Mouse (Mus musculus) MN1 (cell line): ENCODE measurements around the gene Pdpk1.

ENCODE experiments used
- DNase-seq: peaks from one replicate; pipeline ENCODE4 v3.0.0-alpha.2; 2016; ENCODE audit warnings: low spot score

The Pdpk1 gene

DNA sequence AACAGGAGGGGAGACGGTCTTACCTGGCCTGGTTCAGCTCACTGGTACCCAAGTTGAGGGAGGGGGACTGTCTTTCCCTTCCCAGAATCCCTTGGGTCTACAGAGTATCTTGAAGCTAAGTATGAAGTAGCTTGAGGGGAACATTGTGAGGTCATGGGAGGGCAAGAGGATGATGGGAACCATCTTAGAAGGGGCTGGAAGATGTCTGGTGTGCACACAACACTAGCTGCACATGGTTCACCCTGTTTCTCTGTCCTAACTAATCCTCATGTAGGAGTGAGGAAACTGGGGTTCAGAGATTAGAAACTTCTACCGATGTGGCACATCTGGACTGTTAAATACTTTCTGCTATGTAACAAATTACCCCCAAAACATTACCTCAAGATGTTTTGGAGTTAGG lies at the start of gene Pdpk1:
Gene Pdpk1 (minus strand): TSS at position 101 of the 400 bp plus-strand sequence.
- no peak for DNase-seq

DNA sequence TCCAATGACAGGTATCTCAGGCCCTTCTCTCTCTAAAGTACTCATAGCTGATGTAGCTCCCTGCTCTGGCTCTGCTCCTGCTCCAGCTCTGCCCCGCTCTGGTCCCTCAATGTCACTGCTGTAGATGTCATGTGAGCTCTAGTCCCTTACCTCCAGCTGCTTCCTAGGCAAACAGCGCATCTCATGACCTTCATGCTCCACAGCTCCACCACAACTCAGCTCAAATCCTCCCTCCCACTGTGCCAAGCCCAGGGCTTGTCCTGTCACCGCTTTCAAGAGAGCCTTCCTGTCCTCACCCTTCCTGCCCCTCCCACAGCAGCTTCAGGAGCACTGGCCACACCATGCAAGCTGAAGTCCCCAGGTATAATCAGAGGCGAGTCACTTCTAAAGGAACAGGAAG lies 49.0 kb upstream of the Pdpk1 start:
- no peak for DNase-seq

GRCm38 (mm10) chr17:24199252-24199651 lies 48.5 kb upstream of the Pdpk1 start:
- DNase-seq: no peak

- DNase-seq: no peak
These were observed 46.5 kb upstream of the Pdpk1 start for GRCm38 (mm10) chr17:24197032-24197824.

GRCm38 (mm10) chr17:24195349-24195748 lies 44.6 kb upstream of the Pdpk1 start:
- no peak for DNase-seq

- DNase-seq: no peak
These were observed 43.0 kb upstream of the Pdpk1 start for GRCm38 (mm10) chr17:24193769-24194168.

GRCm38 (mm10) chr17:24193268-24193667 lies 42.5 kb upstream of the Pdpk1 start:
- DNase-seq: no peak

DNA sequence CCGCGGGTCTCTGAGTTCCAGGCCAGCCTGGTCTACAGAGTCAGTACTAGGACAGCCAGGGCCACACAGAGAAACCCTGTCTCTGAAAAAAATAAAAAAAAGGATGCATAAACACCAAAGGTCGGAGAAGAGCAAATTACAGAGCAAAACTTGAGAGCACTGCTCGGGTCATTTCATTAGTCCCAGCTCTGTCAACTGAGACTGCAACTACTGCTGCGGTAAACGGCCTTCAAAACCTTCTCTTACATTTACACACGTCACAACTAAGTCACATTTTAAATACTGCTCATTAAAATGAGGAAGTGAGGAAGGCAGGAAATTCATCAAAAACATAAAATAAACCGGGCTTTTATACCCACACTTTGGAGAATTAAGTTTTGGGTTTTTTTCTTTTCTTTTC lies 42.1 kb upstream of the Pdpk1 start:
- DNase-seq: no peak

DNA sequence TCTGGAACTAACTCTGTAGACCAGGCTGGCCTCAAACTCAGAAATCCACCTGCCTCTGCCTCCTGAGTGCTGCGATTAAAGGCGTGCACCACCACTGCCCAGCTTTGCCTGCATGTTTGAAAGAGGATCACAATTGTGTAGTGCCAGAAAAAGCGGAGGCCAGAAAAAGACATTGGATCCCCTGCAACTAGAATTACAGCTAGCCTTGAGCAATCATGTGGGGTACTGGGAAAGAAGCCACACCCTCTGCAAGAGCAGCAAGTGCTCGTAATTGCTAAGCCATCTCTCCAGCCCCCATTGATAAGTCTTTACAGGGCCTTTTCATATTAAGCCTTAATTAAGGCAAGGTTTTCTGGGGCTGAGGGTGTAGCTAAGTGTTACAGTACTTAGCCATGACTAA lies 40.8 kb upstream of the Pdpk1 start:
- no peak for DNase-seq

GRCm38 (mm10) chr17:24190934-24191333 lies 40.2 kb upstream of the Pdpk1 start:
- no peak for DNase-seq

GRCm38 (mm10) chr17:24174259-24174658 lies 23.5 kb upstream of the Pdpk1 start:
- no peak for DNase-seq

DNA sequence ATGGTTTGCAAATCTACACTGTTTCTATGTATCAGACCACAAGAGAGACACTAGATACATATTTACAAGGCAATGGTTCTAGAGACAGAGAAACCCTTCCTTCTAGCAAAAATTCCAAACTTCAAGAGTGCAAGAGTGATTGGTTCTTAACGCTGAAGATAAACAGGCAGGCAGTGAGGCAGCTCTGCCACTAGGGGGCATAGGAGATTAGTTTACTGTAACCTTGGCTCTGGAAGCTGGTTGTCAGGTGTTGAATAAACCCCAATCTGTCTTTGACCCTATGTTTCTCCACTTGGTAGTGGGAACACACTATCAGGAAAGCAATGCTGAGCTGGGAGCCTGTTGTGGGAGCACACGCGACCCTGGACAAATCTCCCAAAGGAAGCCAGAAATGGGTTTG lies 22.7 kb upstream of the Pdpk1 start:
- DNase-seq: peak; percentile 83

DNA sequence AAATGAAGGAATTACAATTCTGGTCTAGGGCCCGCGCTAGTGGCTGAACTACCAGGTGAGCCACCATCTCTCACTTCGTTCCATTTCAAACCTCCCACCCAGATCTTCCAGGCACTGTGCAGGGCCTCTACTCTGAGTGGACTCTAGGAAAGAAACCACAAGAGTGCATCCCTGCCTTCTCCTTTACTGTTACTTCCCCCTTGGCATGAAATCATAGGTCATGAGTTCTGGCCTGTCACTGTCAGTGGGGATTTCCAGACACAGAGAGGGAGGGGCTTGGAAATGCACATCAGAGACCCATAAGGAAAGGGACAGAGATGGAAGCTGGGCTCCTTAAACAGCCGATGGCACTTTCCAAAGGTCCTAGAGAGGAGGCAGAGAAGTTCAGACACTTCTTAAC lies 21.0 kb upstream of the Pdpk1 start:
- DNase-seq: no peak

- no peak for DNase-seq
These were observed 20.0 kb upstream of the Pdpk1 start for GRCm38 (mm10) chr17:24170729-24171128.

GRCm38 (mm10) chr17:24170125-24170524 lies 19.4 kb upstream of the Pdpk1 start:
- no peak for DNase-seq

- peak; percentile 96 for DNase-seq
These were observed 18.8 kb upstream of the Pdpk1 start, which contains the start of gene Atp6v0c for GRCm38 (mm10) chr17:24169317-24170065. Gene Atp6v0c (minus strand): TSS chr17:24169702.

DNA sequence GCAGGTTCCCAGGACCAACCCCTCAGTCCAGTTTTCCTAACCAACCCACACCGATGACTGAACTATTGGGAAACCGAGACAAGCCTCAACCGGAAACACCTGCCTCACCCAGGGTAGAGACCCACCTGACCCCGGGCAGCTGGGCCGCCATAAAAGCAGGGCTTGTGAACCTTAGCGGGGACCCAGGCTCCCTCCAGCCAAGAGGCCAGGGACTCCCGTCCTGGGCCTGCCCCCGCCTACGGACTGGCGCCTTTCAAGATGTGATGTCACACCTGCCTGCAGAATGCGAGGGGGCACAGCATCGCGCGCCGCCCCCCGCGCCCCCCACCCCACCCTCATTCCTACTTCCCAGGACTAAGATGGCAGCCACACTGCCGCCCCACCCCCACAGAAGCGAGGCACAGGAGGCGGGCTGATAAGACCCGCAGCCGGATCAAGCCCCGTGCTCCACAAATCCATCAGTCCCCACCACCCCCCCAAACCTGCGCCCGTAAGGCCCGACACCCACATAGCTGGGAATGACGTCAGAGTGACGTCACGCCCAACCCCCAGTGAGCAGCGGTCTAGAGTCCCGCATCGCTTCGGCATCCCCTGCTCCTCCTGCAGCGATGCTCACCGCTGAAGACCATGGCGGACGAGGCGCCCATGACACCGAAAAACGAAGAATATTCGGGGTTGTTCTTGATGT lies 18.0 kb upstream of the Pdpk1 start:
- peak; percentile 71 for DNase-seq

- peak; percentile 23 for DNase-seq
These were observed 17.3 kb upstream of the Pdpk1 start for GRCm38 (mm10) chr17:24167891-24168505.

- DNase-seq: no peak
These were observed 16.4 kb upstream of the Pdpk1 start for GRCm38 (mm10) chr17:24167120-24167519.

GRCm38 (mm10) chr17:24164566-24165259 lies 14.0 kb upstream of the Pdpk1 start:
- peak; percentile 38 for DNase-seq

GRCm38 (mm10) chr17:24163176-24163962 lies 12.6 kb upstream of the Pdpk1 start, which contains the start of gene Amdhd2:
Gene Amdhd2 (minus strand): TSS chr17:24163766.
- peak; percentile 97 for DNase-seq
